Mouse (Mus musculus) C2C12 (cell line): ENCODE measurements around the gene Med21.

ENCODE experiments used
- CTCF ChIP-seq: IDR thresholded peaks from one replicate; pipeline ENCODE4 v1.5.1; 2011; ENCODE audit not compliant: control insufficient read depth, insufficient read depth, insufficient read length
- FOSL1 ChIP-seq: IDR thresholded peaks from one replicate; pipeline ENCODE4 v1.8.0; 2011; ENCODE audit warnings: mild to moderate bottlenecking, low read length; ENCODE audit not compliant: poor library complexity, insufficient read depth, severe bottlenecking
- MAX ChIP-seq: IDR thresholded peaks from one replicate; pipeline ENCODE4 v1.6.1; 2011; ENCODE audit warnings: mild to moderate bottlenecking, control low read depth
- MYOG ChIP-seq: IDR thresholded peaks from one replicate; pipeline ENCODE4 v1.6.1; 2011; ENCODE audit not compliant: control insufficient read depth, insufficient read length; ENCODE audit errors: extremely low read depth

DNA sequence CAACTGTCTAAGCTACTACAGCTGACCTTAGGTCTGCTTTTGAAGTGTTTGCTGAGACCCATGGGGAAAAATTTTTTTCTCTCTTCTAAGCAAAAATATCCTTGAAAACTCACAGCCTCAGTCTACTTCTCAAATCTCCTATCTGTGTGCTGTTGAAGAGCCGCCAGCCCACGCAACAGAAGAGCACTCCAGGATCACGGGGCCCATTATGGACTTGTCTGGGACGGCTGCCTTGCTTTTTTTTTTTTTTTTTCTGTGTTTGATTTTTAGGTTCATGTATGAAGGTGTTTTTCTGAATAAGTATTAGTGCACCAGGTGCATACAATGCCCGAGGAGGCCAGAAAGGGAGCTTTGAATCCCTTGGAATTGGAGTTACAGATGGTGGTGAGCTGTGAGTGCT is 5.9 kb upstream of the Med21 start:
- TF ChIP-seq CTCF (no peak), FOSL1 (no peak), MYOG (no peak), MAX (no peak)
